Comparison of ENCODE assay signal across 8 mouse cellular contexts in the genomic region with DNA sequence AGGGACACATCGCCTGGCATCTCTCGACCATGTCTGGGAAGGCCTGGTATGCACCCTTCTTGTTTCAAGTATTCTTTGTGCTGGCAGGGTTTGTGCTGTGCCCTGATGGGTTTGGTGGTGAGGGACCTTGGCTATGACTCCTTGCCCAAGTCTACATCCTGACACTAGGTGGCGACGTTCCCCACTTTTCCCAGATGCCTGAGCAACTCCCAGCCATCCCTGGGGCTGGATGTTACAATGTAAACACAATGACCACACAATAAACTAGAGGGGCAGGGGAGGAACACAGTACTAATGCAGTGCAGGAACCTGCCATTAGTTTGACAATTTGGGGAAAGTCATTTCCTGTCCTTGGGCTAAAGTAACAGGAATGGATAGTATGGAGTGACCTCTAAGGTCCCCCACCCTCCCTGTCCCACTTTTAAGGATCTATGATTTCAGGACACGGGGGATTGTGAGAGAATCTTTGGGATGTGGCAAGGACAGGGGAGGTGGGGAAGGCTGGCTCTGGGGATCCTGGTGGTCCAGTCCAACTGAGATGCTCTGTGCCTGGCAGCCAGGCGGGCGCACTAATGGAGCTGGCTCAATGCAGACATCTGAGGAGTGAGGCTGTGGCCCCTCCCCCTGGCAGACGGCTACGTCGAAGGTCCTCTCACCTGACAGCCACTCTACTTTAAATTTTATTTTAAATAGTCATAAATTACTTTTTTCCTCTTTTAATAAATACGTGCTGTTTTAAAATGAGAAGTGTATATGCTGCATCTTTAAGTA.
A peak's percentile ranks its signal among the peaks of the same experiment; 100 is the strongest.
DNase-seq lines count a peak whose midpoint lies in the region; ATAC-seq and TF ChIP-seq lines count a peak whose summit lies in the region.

No protein-coding gene starts in this region.

- WGBS in liver, embryonic 11.5 days = 46% methylated on average over 11 of the region's 11 CpGs
- WGBS in midbrain, embryonic 11.5 days = 52% methylated on average over 11 of the region's 11 CpGs

- H3K9ac ChIP-seq in liver, embryonic 11.5 days (ENCODE audit: low read depth, low read length) = no peak overlapping the region
- H3K9ac ChIP-seq in midbrain, embryonic 11.5 days (ENCODE audit: low read length) = no peak overlapping the region

- H3K4me2 ChIP-seq in liver, embryonic 11.5 days = no peak overlapping the region
- no peak overlapping the region for H3K4me2 ChIP-seq in midbrain, embryonic 11.5 days

- intact Hi-C loops in left cerebral cortex, adult 2 months (cut with DNase I) = loop anchor here (1.0 kb wide), 1 partner anchor 75 kb away; no protein-coding TSS in a partner anchor

- no peaks in the 10 kb centered on the region for H3K27me3 ChIP-seq in liver, embryonic 11.5 days (replicated peaks; ENCODE audit: control insufficient read depth, insufficient read depth, low read length)
- no peaks in the 10 kb centered on the region for H3K27me3 ChIP-seq in midbrain, embryonic 11.5 days (ENCODE audit: control insufficient read depth, insufficient read depth, low read length)

- no peaks in the 10 kb centered on the region for H3K9me3 ChIP-seq in liver, embryonic 11.5 days (ENCODE audit: control insufficient read depth, low read length)
- no peaks in the 10 kb centered on the region for H3K9me3 ChIP-seq in midbrain, embryonic 11.5 days (ENCODE audit: control insufficient read depth, low read length)

- no peak overlapping the region for H3K4me3 ChIP-seq in liver, embryonic 11.5 days (ENCODE audit: low read depth, low read length)
- H3K4me3 ChIP-seq in left cerebral cortex, adult 2 months = no peak overlapping the region
- no peak overlapping the region for H3K4me3 ChIP-seq in midbrain, embryonic 11.5 days (ENCODE audit: low read depth, low read length)

- H3K4me1 ChIP-seq in liver, embryonic 11.5 days (replicated peaks; ENCODE audit: control insufficient read depth, insufficient read depth, low read length) = no peaks in the 10 kb centered on the region; the same call in 1 of the 2 replicates
- no peaks in the 10 kb centered on the region for H3K4me1 ChIP-seq in midbrain, embryonic 11.5 days (ENCODE audit: control insufficient read depth, insufficient read depth, low read length)

- TF ChIP-seq CTCF in left cerebral cortex, adult 2 months (IDR thresholded peaks at IDR 0.05) = peak; percentile 80

- peak; percentile 60 for DNase-seq in liver
- no peak for DNase-seq in liver, embryonic 11.5 days (ENCODE audit: low spot score)
- peak; percentile 88 for DNase-seq in cerebellum, adult 9-10 months
- DNase-seq in induced T-regulatory cell, adult 2 months (ENCODE audit: low read depth) = peak; percentile 24
- DNase-seq in left cerebral cortex, adult 2 months (ENCODE audit: extremely low spot score in 1 of 2, low spot score in 2 of 2) = peak; percentile 72 to 83
- DNase-seq in midbrain, embryonic 11.5 days (ENCODE audit: low spot score, missing footprints) = peak; percentile 96
- DNase-seq in skeletal muscle tissue, adult 2 months (ENCODE audit: low read depth, low spot score) = peak; percentile 59

- ATAC-seq in liver, embryonic 11.5 days (replicated peaks; ENCODE audit: low FRiP score) = no peak
- peak; percentile 55 for ATAC-seq in frontal cortex, adult (ENCODE audit: low TSS enrichment)
- ATAC-seq in midbrain, embryonic 11.5 days (ENCODE audit: low FRiP score) = peak; percentile 66

- peaks cover 13% of the 10 kb centered on the region; the same call in 1 of the 2 replicates for H3K36me3 ChIP-seq in liver, embryonic 11.5 days (ENCODE audit: control insufficient read depth, insufficient read depth, low read length)
- no peaks in the 10 kb centered on the region for H3K36me3 ChIP-seq in midbrain, embryonic 11.5 days (ENCODE audit: control insufficient read depth, insufficient read depth, low read length)

- no peak overlapping the region for H3K27ac ChIP-seq in liver, embryonic 11.5 days (ENCODE audit: low read depth, low read length)
- H3K27ac ChIP-seq in left cerebral cortex, adult 2 months = no peak overlapping the region
- no peak overlapping the region for H3K27ac ChIP-seq in midbrain, embryonic 11.5 days (ENCODE audit: low read depth, low read length)
